Mouse (Mus musculus): ENCODE measurements around the gene Clec4b1.
A peak's percentile ranks its signal among the peaks of the same experiment; 100 is the strongest.
"Not testable (repeated sequence)": the region's sequence is repeated elsewhere in the genome, so short reads cannot be mapped to it uniquely, and the experiment has no call there.

The Clec4b1 gene

GRCm38 (mm10) chr6:123049742-123050372 is at the start of gene Clec4b1:
Gene Clec4b1 (plus strand): TSS chr6:123049962.
- peak; percentile 72 for DNase-seq

- DNase-seq: not testable (repeated sequence)
Measured at GRCm38 (mm10) chr6:123004696-123005095, 45.1 kb upstream of the Clec4b1 start.

GRCm38 (mm10) chr6:123005591-123005990 is 44.2 kb upstream of the Clec4b1 start:
- peak; percentile 73 for DNase-seq

- DNase-seq: no peak
Measured at GRCm38 (mm10) chr6:123095125-123095843, 45.5 kb downstream of the Clec4b1 start.

- DNase-seq: not testable (repeated sequence)
Measured at GRCm38 (mm10) chr6:123106128-123106527, 56.4 kb downstream of the Clec4b1 start, which contains the start of gene Clec4a2. Gene Clec4a2 (plus strand): TSS chr6:123106428.

All from heart, adult 11 months (tissue).